Mouse (Mus musculus): Measurements from ENCODE around the gene Gm5592. TPM values are rescaled to one million over a fixed set of nuclear protein-coding genes. Genes with fewer than 3 reads are reported as not detected.
"Not testable (repeated sequence)": the region's sequence is repeated elsewhere in the genome, so short reads cannot be mapped to it uniquely, and the experiment has no call there.

Gm5592 gene
- not detected in 2 replicates for polyA plus RNA-seq (2015; fragmentation: Nextera tagmentation; extraction: Ambion mirVana)

DNA sequence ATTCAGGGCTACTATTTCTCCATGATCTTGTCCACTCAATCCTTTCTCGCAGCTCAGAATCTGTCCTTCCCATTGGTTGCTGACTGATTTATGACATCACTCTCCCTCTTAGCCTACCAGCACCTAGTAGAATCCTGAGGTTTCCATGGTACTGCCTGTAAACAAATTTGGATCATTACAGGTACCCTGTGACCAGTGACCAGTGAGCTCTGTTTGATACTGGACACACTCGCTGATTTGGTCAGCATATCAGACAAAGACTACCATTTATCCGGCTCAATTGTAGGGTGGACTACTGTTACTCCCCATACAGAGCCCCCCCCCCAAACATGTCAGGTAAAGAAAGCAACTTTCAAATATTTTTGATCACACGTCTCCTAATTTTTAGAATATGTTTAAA, at the start of gene Gm5592:
Gene Gm5592 (plus strand): TSS at position 301 of the 400 bp plus-strand sequence.
- 87% methylated on average over 4 of the region's 4 CpGs for WGBS
- H3K27me3 ChIP-seq; ATAC-seq; H3K9me3 ChIP-seq (replicated peaks); H3K4me2 ChIP-seq; H3K27ac ChIP-seq; H3K4me3 ChIP-seq; H3K9ac ChIP-seq; H3K36me3 ChIP-seq (ENCODE audit: poor library complexity, severe bottlenecking); H3K4me1 ChIP-seq: not testable (repeated sequence)

DNA sequence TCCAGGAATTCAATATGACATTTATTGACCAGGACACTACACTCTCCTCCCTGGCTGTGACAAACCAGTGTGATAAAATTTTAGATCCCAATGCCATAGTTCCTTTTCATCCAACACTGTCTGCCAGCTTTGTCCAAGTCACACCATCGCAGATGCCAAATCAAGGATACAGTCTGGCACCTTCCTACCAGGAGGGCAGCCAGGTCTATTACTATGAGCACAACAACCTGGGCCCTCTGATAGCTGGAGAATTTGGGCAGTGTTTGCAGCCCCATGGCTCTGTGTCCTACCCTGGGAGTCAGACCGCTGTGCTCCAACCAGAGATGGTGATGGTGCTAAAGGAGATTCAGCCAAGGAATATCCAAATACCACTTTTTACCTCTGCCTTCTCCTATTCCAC, 2.2 kb downstream of the Gm5592 start:
- H3K27ac ChIP-seq; H3K4me1 ChIP-seq; H3K27me3 ChIP-seq; H3K9ac ChIP-seq; H3K36me3 ChIP-seq (ENCODE audit: poor library complexity, severe bottlenecking); H3K4me3 ChIP-seq; H3K9me3 ChIP-seq (replicated peaks); H3K4me2 ChIP-seq; ATAC-seq: not testable (repeated sequence)
- 86% methylated on average over 2 of the region's 2 CpGs for WGBS

DNA sequence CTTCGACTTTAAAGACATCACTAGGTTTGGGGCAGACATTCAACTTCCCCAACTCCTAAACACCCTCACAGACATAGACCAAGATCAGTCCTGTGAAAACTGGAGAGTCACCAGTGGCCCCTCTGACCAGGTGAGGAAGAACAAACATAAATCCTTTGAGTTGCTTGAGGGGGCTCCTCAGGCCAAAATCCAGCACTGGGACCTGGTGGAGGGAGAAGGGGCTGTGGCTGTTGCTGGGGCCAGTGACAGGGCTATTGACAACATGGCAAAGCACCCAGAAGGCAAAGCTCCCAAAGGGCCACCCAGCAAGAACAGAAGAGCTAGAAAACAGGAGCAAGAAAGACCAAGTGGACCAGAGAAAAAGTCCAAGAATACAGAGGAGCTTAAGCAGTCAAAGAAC, 4.2 kb downstream of the Gm5592 start:
- not testable (repeated sequence) for H3K4me1 ChIP-seq; H3K36me3 ChIP-seq (ENCODE audit: poor library complexity, severe bottlenecking)
- no CpG with 5 or more reads among the region's 1 CpGs for WGBS

DNA sequence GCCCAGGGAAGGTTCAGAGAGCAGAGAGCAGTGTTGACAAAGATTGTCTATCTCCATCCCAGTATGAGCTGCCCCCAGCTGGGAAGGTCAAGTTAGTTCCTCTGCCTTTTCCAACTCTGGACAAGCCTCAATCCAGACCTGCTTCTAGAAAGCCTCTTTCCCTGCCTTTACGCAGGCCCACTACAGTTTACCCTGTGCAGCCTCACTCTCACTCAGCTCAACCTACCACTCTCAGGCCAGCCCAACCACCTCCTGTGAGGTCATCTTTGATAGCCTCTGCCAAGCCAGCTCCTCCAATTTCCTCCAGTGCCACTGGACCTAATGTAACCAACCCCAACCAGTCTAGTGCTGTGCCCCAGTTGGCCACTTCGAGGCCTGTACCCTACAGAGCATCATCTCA, 4.9 kb downstream of the Gm5592 start:
- H3K27ac ChIP-seq; ATAC-seq; H3K4me2 ChIP-seq; H3K9ac ChIP-seq; H3K4me3 ChIP-seq; H3K27me3 ChIP-seq; H3K36me3 ChIP-seq (ENCODE audit: poor library complexity, severe bottlenecking); H3K4me1 ChIP-seq; H3K9me3 ChIP-seq (replicated peaks): not testable (repeated sequence)
- WGBS = 58% methylated on average over 2 of the region's 2 CpGs

More for the DNA sequence above, 4.2 kb downstream of the Gm5592 start:
- not testable (repeated sequence) for H3K4me2 ChIP-seq; ATAC-seq; H3K4me3 ChIP-seq; H3K27ac ChIP-seq; H3K27me3 ChIP-seq; H3K9me3 ChIP-seq (replicated peaks); H3K9ac ChIP-seq

DNA sequence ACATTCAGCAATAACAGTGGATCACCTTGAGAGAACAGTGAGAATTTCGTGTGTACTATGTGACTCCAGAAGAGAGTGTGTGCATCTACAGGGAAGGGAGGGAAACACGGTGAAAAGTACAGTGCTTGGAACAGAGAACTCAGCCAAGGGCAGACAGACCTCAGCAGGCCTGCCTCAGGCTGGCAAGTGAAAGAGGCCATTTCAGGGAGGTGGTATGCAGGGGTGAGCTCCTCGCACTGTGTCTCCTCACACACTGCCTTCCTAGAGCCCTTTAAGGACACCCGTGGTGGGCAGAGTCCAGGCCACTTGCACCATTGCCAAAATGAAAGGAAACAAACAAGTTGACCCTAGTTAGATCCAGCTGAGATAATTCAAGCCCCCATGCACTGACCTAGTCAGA, 40.0 kb downstream of the Gm5592 start:
- Histone ChIP-seq H3K9me3 (replicated peaks) (peaks cover 13% of the 10 kb centered on the region), H3K27ac (no peak overlapping the region), H3K27me3 (no peaks in the 10 kb centered on the region), H3K9ac (no peak overlapping the region), H3K4me1 (no peaks in the 10 kb centered on the region), H3K4me3 (no peak overlapping the region), H3K36me3 (ENCODE audit: poor library complexity, severe bottlenecking) (no peaks in the 10 kb centered on the region), H3K4me2 (no peak overlapping the region)
- ATAC-seq = no peak
- 66% methylated on average over 4 of the region's 4 CpGs for WGBS

Other genes starting within 250 kb of the Gm5592 start
- gene 4930433I11Rik, start 166.3 kb upstream of the Gm5592 start, polyA plus RNA-seq (2015; fragmentation: Nextera tagmentation; extraction: Ambion mirVana) = not detected in 2 replicates
- not detected in 2 replicates for gene Gm4884, start 121.1 kb upstream of the Gm5592 start, polyA plus RNA-seq (2015; fragmentation: Nextera tagmentation; extraction: Ambion mirVana)
- gene AI987944, start 239.5 kb downstream of the Gm5592 start, polyA plus RNA-seq (2015; fragmentation: Nextera tagmentation; extraction: Ambion mirVana) = 8.8 and 10.0 TPM in 2 replicates

Data from forebrain, embryonic 13.5 days (tissue).